Mouse (Mus musculus): ENCODE data around the gene Atxn7l2.

- no peak for TF ChIP-seq CTCF (IDR thresholded peaks at IDR 0.05; ENCODE audit: low read depth)
- TF ChIP-seq EP300 (optimal IDR thresholded peaks at IDR 0.05) = no peak
Measured at GRCm38 (mm10) chr3:108158383-108159037, 52.2 kb downstream of the Atxn7l2 start.
